Mouse (Mus musculus): ENCODE measurements around the gene Rbpj.

DNA sequence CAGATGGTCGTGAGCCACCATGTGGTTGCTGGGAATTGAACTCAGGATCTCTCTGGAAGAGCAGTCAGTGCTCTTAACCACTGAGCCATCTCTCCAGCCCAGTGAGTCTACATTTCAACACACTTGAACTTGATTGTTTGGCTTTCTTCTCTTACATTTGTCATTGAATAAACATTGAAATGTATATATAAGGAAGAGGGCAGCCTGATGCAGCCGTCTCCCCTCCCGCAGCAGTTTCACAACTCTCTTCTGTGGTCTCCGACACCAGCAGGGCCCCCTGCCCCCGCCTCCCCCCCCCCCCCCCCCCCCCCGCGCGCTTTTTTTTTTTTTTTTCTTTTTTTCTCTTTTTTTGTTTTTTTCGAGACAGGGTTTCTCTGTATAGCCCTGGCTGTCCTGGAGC lies 180.7 kb downstream of the Rbpj start:
- TF ChIP-seq CTCF (conservative IDR thresholded peaks at IDR 0.05 in 1 of 2, IDR thresholded peaks at IDR 0.05 in 1 of 2; ENCODE audit: low read depth in 2 of 2, low read length in 2 of 2), result no peak
- TF ChIP-seq MAFK (IDR thresholded peaks at IDR 0.05; ENCODE audit: insufficient replicate concordance, low read length), result no peak
- TF ChIP-seq TCF12 (IDR thresholded peaks at IDR 0.05; ENCODE audit: low read depth, low read length), result no peak
- TF ChIP-seq POLR2A (IDR thresholded peaks at IDR 0.05; ENCODE audit: low read depth, low read length), result no peak
- no peak for TF ChIP-seq KAT2A (IDR thresholded peaks at IDR 0.05; ENCODE audit: insufficient replicate concordance, low read length)
- no peak for TF ChIP-seq ETS1 (conservative IDR thresholded peaks at IDR 0.05; ENCODE audit: low read depth, low read length)
- TF ChIP-seq BHLHE40 (IDR thresholded peaks at IDR 0.05; ENCODE audit: low read depth, low read length), result no peak
- TF ChIP-seq USF1 (IDR thresholded peaks at IDR 0.05; ENCODE audit: low read depth, low read length), result no peak
